Mouse (Mus musculus) thymus, adult 2 months (tissue): Measurements from ENCODE around the gene Galntl5.
A peak's percentile ranks its signal among the peaks of the same experiment; 100 is the strongest.

Source experiments
- CTCF ChIP-seq: fragments of 200-500 bp; IDR thresholded peaks from 2 replicates; pipeline ENCODE4 v1.5.1; 2012; ENCODE audit warnings: mild to moderate bottlenecking, control low read depth, low read length, moderate library complexity, borderline replicate concordance; ENCODE audit not compliant: control insufficient read depth, poor library complexity, insufficient read depth; ENCODE audit errors: extremely low read depth
- POLR2A ChIP-seq: fragments of 200-500 bp; IDR thresholded peaks from 2 replicates; pipeline ENCODE4 v1.6.1; 2012; ENCODE audit warnings: mild to moderate bottlenecking, low read length, control low read depth, moderate library complexity; ENCODE audit not compliant: control insufficient read depth, poor library complexity, insufficient read depth; ENCODE audit errors: extremely low read depth

- TF ChIP-seq CTCF (0 out of 2 replicates have a peak, but pooled peaks have one; percentile 50), POLR2A (peak; percentile 57; the same call in 1 of the 2 replicates)
Measured at GRCm38 (mm10) chr5:25222752-25223702, 41.8 kb downstream of the Galntl5 start, which contains the start of gene E130116L18Rik.
